Mouse (Mus musculus) kidney, postnatal 14 days (tissue): ENCODE measurements around the gene Xdh.
"Not testable (repeated sequence)": the region's sequence is repeated elsewhere in the genome, so short reads cannot be mapped to it uniquely, and the experiment has no call there.

Experiments
- DNase-seq: peaks from one replicate; pipeline ENCODE4 v3.0.0; 2022; ENCODE audit warnings: mixed read lengths

Xdh gene

GRCm38 (mm10) chr17:73879262-73879916 is 70.6 kb downstream of the Xdh start:
- no peak for DNase-seq

DNA sequence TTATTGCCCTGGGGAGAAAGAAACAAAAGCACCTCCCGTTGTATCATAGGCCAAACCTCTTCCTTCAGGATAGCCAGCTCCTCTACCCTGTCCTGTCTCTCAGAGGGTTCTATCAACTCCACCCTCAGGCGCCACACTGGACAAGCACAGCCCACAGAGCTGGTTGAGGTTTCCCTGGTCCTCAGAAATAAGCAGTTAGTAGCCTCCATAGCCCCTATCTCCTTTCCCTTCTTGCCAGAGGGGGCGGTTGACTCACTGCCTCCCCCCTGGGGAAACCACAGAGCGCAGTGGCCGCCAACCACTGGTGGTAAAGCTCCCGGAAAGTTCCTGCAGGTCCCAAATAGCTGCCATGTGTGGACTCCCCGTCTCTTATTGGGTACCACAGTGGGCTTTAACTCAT is 74.3 kb downstream of the Xdh start:
- no peak for DNase-seq

DNA sequence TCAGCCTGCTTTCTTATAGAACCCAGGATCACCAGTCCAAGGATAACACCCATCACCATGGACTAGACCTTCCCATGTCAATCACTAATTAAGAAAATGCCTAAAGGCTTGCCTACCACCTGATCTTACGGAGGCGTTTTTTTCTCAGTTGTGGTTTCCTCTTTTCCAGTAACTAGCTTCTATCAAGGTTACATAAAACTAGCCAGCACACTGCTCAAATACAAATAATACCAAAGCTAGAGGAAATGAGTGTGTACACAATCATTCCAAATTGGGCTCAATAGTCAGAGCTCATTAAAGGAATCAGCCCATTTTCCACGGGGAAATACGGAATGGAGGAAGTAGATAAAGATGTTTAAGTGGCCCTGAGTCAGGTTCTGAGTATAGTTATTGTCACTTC is 74.7 kb downstream of the Xdh start:
- DNase-seq, result no peak

DNA sequence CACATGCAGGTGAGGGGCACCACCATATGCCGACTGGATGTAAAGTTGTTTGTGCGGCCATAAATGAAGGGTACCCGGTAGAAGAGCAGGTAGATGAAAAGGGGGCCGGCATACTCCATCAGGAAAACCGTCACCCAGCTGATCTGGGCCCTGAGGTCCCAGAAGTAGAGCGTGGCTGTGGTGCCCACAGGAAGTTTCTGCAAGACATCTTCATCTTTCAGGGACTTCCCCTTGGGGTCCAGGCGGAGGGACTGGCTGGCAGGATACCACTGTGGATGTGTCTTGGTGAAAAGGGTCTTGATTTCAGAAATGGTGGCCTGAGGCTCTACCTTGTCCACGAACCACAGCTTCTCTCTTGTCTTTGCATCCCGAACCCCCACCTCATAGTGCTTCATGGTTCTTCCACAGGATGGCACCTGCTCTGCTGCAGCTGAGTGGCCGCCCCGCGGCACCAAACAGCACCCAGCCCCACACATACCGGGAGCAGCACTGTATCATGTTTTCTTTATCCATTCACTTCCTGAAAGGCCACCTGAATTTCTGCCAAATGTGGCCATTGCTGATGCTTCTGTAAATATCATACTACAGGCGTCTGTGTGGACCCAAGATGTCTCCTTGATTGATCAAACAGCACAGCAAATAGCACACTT is 78.9 kb downstream of the Xdh start:
- no peak for DNase-seq

GRCm38 (mm10) chr17:73869008-73869685 is 80.8 kb downstream of the Xdh start:
- no peak for DNase-seq

- no peak for DNase-seq
Measured at GRCm38 (mm10) chr17:73853717-73854116, 96.3 kb downstream of the Xdh start.

GRCm38 (mm10) chr17:73853041-73853440 is 97.0 kb downstream of the Xdh start:
- DNase-seq, result peak; percentile 37

DNA sequence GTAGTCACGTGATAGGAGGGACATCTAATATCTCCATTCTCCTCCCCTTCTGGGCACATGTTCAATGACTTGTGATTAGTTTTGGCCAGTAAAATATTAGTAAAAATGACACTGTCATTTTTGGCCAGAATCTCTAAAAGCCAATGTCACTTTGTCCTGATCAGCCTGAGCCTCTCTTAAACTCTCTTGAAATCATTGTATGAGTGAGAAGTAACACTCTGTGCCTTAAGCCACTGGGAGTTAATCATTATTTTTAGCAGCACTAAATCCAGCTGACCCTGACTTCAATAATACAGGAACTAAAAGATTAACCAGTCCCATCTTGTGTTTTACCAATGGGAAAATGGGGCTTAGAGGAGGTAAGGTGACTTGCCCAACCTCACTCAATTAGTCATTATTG is 102.6 kb downstream of the Xdh start:
- DNase-seq, result no peak

DNA sequence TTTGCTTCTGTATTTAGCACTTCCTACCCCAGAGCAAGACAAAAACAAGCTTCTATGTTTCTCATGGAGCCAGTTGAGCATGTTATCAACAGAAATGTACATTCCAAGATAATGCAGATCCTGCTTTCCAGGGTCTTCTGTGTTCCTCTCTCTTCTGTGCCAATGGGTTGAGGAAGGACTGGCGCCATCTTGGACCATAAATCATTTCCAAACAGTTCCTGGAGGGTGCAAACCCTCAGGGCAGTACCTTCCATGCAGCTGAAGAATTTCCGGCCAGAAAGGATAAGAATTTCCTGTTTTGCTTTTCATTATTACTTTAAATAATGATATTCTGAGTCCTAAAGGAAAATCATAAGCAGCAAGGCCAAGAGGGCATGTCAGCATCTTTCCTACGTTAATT is 104.4 kb downstream of the Xdh start:
- peak; percentile 39 for DNase-seq

- DNase-seq, result no peak
Measured at GRCm38 (mm10) chr17:73842963-73843362, 107.0 kb downstream of the Xdh start.

DNA sequence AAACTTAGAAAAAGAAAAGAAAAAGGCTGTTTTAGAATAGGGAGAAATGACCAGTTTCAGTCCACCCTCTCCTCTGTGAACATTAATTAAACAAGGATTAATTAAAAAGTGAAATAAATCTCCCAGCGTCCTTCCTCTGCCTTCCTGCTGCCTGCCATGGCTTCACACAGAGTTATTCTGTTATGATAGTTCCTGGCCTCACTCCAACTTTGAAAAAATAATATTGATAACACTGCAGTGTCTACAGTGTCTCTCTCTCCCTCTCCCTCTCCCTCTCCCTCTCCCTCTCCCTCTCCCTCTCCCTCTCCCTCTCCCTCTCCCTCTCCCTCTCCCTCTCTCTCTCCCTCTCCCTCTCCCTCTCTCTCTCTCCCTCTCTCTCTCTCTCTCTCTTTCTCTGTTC is 110.1 kb downstream of the Xdh start:
- not testable (repeated sequence) for DNase-seq

DNA sequence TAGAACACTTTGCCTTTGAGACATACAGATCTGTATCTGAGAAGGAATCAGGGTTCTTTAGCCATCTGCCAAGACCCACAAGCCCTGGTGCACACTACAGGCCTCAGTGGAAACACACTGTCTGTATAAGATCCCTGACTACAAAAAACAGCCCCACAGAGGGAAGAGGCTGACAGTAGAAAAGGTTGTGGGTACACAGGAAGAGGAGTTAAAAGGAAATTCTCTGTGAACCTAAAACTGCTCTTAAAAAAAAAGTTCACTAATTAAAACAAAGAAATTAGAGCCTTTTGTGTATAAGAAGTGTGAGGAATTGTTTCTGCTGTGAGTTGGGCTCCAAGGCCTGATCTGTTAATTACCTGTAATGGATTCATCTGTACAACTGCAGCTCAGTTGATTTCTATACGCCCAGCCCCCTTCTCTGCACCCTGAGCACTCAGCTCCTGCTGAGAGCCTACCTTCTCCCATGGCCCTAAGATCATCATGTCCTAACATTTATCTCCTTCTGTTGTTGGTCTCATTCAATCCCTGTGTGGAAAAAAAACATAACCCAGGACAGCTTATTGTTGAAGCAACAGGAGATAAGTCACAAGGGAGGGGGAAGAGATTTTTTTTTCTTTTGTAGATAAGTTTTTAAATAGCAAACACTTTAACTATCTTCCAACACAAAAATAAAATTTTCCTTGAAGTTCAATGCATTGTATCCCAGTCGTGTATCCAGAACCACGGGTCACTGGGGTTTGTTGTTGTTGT is 110.7 kb downstream of the Xdh start:
- no peak for DNase-seq

DNA sequence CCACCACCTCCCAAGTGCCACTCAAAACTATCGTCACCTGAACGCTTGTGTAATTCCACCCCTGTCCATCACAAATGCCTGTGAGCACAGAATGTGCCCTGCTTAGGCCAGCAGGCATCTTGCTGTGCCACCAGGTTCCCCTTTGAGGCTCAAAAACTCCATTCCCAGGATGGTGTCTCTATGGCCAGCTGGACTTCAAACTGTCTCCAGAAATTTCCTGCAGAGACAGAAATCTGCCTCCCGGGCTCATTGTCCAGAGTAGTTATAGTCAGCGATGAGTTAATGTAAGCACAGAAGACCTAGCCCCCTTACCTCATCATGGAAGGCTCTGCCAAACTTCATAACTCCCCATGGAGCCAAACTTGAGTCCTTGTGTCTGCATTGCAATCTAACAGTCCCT is 112.8 kb downstream of the Xdh start:
- DNase-seq, result no peak

GRCm38 (mm10) chr17:73836601-73837000 is 113.4 kb downstream of the Xdh start:
- no peak for DNase-seq
